Mouse (Mus musculus) kidney, adult 11 months (tissue): ENCODE measurements around the gene Ccser1.
"Not testable (repeated sequence)": the region's sequence is repeated elsewhere in the genome, so short reads cannot be mapped to it uniquely, and the experiment has no call there.

ENCODE experiments used
- DNase-seq: peaks from one replicate; pipeline ENCODE4 v3.0.0; 2022

The Ccser1 gene

DNA sequence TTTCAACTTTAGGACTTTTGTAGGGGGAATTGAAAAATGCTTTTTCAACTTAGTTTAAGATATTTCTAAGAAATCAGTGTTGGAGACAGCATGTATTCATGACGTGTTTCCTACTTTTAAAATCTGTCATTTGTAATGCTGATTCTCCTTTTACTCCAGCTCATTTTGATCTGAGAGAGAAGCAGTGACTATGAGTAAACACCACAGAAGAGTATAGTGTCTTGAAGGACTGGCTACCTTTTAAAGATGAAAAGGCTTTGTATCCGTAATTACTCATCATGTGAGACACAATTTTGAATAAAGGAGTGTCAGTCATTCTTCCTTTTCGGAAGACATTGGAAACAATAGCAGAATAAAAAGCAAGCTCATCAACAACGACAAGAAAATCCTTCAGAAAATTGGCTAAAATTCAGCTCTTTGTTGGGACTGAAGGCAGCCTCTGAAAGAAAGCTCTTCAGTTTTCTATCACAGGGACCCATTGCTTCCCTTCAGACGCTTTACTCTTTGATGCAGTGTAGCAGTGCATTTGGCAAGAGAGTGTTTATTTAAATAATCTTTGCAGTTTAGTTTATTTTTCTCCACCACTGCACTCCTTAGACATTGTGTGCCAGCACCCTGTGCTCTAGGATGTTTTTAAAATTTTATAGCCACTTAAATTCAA is 50.1 kb downstream of the Ccser1 start:
- DNase-seq = no peak

DNA sequence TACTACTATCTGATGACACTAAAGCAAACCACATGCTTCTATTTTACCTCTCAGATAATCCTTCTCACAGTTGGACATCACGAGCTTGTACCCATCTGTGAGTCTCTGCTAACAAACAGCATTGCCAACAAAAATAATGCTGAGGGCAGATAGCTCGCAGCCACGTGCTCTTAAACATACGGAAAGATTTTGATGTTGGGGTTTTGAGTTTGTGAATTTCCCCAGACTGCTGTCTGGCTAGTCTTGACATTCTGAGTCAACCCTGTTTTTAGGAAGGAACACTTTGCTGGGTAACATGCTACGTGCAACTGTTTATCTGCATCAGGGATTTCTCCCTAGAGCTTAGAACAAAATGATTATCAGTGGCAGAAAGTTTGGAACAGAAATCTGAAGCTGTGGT is 52.9 kb downstream of the Ccser1 start:
- DNase-seq = no peak

GRCm38 (mm10) chr6:61233548-61234187 is 53.5 kb downstream of the Ccser1 start:
- no peak for DNase-seq

DNA sequence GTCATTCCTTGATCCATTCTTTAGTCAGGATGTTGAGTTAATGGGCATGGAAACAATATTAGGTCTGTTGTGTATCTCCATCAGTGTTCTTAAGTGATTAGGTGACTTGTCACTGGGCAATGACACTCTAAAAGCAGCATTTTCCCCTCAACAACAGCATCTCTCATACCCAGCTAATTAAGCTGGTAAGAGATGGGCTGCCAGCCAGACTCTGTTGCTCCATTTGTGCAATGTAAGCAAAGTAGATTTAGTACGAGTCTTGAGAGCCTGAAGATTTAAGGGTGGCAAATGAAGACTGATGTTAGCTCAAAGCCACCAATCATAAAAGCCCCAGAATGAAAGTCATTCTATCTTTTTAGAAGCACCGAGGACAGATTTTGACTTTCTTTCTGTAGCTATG is 60.5 kb downstream of the Ccser1 start:
- DNase-seq = no peak

- DNase-seq = no peak
Observed at GRCm38 (mm10) chr6:61242556-61242955, 62.4 kb downstream of the Ccser1 start.

DNA sequence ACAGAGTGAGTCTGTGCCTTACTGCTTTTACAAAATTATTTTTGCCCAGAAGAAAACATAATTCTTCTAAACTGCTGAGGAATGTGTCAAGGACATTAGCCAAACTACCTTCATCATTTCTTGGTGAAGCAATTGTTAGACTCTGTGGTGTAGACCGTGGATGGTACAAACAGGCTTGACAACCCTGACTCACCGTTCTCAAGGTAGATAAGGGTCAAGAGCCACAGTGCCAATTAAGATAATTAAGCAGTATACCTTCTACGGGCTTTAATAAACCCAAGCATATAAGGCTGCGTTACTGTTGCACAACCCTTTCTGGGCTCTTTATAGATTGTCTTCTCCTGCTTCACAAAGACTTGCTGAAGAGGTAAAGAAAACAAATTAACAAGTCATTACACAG is 66.4 kb downstream of the Ccser1 start:
- DNase-seq = no peak

- DNase-seq = no peak
Observed at GRCm38 (mm10) chr6:61247842-61248472, 67.8 kb downstream of the Ccser1 start.

GRCm38 (mm10) chr6:61248700-61249099 is 68.6 kb downstream of the Ccser1 start:
- no peak for DNase-seq

DNA sequence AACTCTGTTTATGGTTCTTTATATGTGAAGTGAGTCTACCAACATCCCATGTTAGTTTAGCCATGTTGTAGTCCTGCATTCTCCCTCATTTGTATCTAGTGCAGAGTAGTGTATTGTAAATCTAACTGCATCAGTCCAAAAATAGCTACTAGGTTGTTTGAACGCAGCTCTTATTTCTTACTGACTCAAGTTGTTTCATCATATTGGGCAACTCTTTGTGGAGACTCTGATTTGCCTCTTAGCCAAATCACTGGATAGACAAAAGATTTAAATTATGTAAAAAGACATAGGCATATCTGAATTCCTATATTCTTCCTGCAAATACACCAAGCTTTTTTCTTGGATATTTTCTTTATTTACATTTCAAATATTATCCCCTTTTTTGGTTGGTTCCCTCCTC is 71.1 kb downstream of the Ccser1 start:
- no peak for DNase-seq

DNA sequence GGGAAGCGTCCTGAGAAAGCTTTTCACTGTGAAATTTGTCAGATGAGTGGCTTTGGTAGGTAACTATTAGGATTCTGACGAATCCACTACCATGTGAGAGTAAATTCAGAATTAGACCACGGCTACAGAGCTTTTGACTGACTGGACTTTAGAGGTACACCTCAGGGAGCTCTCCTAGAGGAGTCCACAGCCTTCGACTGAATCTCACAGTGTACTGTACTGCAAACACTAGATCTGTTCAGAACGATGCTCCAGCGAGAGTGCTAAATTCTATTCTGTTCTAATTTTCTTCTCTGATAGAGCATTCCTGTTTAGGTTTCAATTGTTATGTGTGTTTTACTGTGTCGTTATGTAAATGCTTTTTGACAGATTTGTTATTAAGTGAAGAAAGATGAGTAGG is 72.8 kb downstream of the Ccser1 start:
- DNase-seq = no peak

GRCm38 (mm10) chr6:61255874-61256273 is 75.8 kb downstream of the Ccser1 start:
- not testable (repeated sequence) for DNase-seq

DNA sequence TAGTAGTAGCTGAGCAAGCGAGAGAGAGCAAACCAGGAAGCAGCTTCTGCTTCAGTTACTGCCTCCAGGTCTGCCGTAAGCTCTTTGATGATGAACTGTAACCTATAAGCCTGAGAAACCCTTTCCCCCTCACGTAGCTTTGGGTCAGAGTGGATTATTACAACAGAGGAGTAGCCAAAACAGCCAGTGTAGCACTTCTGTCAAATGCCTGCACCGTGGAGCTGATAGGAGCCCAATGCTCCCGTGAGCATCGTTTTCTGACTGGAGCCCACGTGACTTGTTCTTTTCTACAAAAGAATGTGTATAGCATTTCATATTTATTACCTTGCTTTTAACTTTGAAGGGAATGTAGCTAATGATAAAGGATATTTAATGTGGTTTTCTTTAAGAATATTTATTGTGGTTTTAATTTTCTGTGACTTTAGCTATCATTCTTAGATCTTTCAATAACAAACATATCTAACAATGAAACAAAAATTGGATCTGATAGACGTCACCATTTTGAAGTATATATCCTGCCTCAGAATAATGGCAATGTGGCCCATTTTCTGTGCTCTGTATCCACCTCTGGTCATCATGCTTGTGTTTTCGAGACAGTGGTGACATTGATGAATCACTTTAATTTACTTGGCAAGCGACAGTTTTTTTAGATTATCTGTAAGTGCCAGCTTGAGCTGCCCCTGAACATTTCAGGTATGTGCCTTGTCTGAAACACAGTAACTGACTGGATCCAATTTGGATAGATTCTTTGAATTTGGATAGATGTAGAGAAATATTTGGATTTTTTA is 78.9 kb downstream of the Ccser1 start:
- no peak for DNase-seq

DNA sequence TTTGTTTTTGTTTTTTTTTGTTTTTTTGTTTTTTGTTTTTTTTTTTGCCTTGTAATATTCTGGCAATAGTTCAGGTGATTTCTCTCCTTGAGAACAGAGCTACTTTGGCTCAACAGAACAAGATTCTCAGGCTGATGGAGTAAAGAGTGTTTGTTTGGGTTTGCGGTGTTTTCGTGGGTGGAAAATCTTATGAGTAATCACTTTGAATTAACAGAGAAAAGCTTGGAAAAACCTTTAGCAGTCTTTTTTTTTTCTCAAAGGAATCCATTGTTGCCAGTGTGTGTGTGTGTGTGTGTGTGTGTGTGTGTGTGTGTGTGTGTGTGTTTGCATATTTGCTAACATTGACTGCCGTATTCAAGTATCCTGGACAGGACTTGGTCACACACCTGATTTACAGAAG is 81.3 kb downstream of the Ccser1 start:
- DNase-seq = no peak

GRCm38 (mm10) chr6:61262448-61262847 is 82.3 kb downstream of the Ccser1 start:
- no peak for DNase-seq

DNA sequence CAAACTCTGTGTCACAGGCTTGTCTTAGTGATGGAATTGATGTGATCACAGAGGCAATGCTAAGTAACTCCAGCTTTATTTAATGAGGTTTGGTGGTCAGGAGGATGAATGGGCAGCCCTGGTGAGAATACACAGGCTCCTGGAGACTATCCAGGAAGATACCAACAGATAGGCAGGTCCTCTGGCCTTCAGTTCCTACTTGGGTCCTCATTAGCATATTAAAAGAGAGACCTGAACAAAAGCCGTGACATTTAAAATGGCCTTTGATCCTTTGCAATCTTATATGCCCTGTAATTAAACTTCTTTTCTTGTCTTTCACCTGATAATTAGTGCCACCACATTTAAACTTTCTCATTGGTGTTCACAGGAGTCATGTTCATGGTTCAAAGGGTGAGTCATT is 83.2 kb downstream of the Ccser1 start:
- DNase-seq = no peak

DNA sequence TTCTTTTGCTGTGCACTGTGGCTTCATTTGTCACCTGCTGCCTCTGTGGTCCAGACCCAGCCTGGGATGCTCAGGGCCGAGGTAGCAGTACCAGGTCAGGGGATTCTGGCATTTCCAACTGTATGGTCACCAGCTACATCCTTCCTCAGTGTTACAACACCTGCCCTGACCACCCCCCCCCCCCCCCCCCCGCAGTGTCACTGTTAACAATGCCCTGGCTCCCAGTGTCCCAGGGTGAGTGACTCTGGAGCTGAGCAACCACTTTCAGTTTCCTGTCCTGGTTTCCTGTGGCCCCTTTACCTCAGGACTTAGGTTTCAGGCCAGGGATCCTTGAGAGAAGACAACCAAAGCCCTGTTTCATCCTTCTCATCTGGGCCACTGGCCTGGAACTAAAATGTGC is 90.9 kb downstream of the Ccser1 start:
- DNase-seq = no peak

DNA sequence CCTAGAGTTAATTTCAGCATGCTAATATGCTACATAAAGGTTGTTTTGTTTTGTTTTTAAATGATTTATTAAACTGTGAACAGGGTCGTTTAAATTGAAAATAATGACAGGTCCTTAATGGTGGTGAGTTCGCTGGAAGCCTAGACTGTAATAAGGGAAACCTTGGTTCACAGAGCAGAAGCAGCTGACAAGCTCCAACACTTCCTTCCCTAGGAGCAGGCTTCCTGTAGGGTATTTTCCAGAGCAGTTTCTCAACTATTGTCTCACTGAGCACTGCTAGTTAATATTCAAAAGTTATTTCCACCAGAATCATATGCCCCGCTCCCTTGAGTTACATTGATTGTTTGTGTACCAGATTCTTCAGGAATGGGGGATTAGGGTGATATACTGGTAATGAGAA is 93.3 kb downstream of the Ccser1 start:
- DNase-seq = no peak

DNA sequence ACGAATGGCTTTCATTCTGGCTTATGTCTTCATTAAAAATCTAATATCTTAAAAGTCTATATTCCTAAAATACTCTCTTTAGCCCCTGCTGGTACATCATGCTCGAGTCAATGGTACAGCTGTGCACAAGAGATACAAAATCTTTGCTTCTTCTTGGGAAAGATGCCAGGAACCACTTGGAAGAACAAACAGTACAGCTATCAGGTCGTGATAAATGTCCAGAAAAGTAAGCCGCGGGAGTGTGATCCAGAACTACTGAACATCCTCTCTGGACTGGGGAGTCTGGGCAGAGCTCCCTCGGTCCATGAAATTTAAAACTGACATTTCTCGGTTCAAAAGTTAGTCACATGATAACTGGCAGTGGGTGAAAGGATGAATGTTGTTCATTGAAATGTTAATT is 99.4 kb downstream of the Ccser1 start:
- DNase-seq = no peak

DNA sequence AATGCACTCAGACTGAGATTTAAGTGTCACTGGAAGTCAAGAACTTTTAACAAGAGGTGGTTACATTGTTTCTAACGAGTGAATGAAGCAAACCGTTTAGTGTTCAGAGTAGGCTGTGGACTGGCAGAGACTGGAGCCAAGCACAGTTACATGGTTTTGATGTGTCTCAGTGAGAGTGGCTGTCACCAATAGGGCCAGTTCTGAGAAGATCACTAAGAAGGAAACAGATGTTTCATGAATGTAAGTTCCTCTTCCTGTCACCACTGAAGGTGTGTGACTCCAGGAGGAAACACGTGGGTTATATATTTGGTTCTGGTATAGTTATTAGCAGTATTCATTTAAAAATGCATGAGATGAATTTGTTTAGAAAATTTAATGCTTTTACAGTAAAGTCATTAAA is 112.8 kb downstream of the Ccser1 start:
- DNase-seq = no peak

DNA sequence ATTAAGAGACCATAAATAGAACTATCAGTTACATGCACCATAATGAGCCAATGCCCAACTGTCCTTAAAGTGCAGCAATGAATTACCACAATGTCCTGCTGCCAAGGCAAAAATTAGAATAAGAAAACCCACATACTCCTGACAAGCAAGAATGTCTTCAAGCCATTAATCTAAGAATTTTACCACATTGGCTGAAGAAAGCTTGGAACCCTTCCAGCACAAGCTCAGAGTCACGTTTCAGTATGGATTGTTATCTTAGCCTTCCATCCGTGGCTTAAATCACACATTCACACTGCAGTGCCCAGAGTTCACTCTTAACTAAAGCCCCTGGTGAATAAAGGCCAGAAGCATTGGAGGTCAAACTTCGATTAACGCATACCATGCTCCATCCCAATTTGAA is 115.4 kb downstream of the Ccser1 start:
- DNase-seq = no peak

- no peak for DNase-seq
Observed at GRCm38 (mm10) chr6:61296188-61297037, 116.3 kb downstream of the Ccser1 start.

GRCm38 (mm10) chr6:61300441-61300840 is 120.3 kb downstream of the Ccser1 start:
- DNase-seq = no peak

GRCm38 (mm10) chr6:61300975-61301374 is 120.9 kb downstream of the Ccser1 start:
- DNase-seq = no peak
